Mouse (Mus musculus) lung, adult 18-20 months (tissue): ENCODE results near the gene Foxn3.

ENCODE experiments used
- DNase-seq, 2 experiments: peaks; one replicate each; pipeline ENCODE4 v3.0.0; 2022; ENCODE audit warnings: mixed read lengths in 2 of 2

Gene Foxn3

DNA sequence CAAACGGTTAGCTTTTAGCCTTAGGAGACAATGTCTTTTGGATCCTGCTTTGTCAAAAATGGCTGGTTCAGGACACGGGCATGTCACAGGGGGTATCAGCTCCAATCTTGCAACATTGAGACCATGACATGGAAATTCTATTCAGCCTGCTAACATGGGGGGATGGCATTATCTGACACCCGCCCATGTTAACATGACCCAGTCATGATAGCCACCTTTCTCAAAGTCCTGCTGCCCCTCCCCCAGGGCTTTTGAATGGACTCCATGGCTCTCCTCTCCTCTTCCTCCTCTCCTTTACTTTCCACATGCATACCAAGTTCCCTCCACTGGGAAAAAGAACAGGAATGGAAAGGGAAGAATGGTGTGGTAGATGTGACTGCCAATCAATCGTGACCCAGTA lies 43.5 kb downstream of the Foxn3 start:
- DNase-seq: no peak

DNA sequence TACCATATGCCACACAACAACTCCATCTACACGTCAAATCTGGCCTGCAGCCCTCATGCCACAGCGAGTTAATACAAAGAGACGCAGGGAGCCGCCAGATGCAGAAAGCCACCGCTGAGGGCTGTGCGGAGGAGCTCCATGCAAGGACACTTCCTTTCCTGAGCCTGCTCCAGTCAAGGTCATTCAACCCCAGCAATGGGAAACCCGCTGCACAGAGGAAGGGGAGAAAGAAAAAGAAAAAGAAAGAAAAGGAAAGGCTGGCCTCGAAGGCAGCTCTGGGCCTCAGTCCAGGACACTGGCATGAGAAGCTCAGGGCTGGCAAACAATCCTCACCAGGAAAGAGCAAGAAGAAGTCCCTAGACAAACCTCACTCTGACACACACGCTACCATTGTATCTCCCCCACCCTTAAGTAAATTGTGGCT lies 44.2 kb downstream of the Foxn3 start:
- DNase-seq: no peak

GRCm38 (mm10) chr12:99518640-99519039 lies 44.7 kb downstream of the Foxn3 start:
- DNase-seq: no peak

GRCm38 (mm10) chr12:99518126-99518525 lies 45.3 kb downstream of the Foxn3 start:
- no peak for DNase-seq

- DNase-seq: no peak
Measured at GRCm38 (mm10) chr12:99517296-99517695, 46.1 kb downstream of the Foxn3 start.

GRCm38 (mm10) chr12:99515481-99515880 lies 47.9 kb downstream of the Foxn3 start:
- DNase-seq: no peak

DNA sequence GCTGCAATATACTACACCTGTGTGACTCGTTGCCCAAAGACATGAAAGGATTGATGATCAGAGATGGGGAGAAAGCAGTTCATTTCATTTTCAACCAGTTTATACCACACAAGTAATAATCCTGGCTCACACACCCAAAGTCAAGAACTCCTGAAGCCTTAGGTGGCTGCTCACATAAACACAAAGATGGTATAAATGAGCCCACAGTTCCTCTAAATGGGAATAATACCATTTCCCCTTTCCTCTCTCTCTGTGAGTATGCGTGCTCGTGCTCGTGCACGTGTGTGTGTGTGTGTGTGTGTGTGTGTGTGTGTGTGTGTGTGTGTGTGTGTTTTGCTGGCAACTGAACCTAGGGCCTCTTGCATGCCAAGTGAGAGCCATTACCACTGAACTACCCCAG lies 51.7 kb downstream of the Foxn3 start:
- DNase-seq: no peak

DNA sequence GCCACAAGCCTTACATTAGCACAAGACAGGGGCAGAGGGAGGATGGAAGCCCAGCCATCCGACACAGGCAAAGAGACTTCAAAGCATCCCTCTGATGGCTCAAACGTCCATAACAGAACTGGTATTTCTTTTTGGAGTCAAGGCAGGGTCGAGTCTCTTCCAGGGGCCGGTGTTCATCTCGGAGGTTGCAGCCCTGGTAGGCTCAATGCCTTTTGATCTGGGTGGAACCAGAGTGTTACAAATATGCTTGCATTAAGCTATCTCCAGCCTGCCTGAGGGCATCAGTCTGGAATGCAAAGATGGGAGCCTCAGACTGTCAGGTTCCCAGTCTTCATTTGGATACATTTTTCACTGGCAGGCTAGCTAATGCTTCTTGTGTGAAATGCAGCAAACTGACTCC lies 52.6 kb downstream of the Foxn3 start:
- DNase-seq: no peak

DNA sequence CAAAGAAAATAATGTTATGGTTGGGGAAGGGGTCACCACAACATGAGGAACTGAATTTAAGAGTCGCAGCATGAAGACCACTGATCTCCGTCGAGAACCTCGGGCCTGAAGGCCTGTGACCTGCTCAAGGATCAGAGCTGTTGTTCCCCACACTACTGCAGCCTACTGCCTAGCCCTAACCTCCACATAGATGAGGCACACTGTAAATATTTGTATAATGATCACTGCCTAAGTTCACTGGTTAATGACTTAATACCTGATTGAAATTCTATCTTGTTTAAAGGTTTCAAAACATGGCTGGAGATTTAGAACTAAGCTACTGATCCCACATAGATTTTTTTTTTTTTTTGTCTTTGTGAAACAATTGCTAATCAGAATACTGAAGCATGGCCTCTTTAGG lies 61.2 kb downstream of the Foxn3 start:
- no peak for DNase-seq

GRCm38 (mm10) chr12:99498978-99499694 lies 64.2 kb downstream of the Foxn3 start:
- DNase-seq: no peak

DNA sequence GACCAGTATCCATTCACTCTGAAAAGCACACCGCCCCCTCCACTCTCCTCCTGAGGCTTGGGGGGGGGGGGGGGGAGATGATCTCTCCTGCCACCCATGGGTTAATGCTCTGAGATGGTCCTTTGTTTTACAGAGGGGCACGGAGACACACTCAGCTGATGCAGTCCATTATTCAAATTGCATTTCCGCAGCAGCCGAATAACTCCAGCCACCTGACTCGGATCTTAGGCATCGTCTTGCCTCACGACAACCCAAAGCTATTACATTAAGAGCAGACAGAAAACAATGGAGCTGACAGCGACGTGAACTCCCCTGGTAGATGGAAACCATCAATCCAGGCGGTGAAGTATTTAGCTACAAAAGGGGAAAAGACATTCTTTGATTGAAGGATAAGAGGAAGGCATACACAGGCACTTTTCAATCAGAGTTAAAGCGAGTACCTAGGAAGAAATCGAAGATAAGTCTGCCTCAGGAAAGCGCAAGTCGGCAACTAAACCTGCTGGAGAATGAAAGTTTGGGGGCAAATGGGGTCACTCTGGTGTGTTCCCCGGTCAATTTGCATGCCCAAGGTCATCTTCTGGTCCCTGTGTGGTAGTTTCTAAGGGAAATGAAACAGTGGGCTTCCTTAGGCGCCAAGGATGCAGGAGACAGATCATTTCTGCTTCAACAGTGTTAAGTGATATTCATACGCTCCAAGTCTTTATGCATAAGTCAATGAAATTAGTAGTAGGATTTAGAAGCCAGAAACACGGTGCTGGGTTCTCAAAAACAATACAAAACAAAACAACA lies 65.0 kb downstream of the Foxn3 start:
- DNase-seq: no peak

GRCm38 (mm10) chr12:99496945-99497344 lies 66.4 kb downstream of the Foxn3 start:
- no peak for DNase-seq

- DNase-seq: no peak
Measured at GRCm38 (mm10) chr12:99490216-99490615, 73.2 kb downstream of the Foxn3 start.

DNA sequence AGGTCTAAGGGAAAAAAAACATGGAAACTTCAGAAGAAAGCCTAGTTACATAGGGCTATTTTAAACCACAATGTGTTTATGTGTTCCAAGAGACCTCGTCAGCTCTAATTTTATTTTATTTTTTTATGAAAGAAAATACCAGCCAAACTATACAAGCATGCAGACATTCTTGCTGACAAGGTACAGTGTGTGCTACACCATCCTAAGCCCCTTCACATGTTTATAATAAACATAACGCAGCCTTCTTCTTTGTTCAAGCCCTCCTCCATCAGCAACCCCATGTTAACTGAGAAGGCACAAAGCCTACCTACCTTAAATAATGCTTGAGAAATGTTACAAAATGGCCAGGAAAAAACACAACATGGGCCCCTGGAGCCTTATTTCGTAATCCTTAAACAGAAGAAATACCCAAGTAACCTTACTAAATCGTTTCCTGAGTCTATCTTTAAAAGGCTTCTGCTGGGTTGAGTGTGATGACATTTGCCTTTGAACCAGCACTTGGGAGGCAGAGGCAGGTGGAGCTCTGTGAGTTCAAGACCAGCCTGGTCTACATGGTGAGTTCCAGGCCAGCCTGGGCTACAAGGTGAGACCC lies 74.3 kb downstream of the Foxn3 start:
- no peak for DNase-seq

DNA sequence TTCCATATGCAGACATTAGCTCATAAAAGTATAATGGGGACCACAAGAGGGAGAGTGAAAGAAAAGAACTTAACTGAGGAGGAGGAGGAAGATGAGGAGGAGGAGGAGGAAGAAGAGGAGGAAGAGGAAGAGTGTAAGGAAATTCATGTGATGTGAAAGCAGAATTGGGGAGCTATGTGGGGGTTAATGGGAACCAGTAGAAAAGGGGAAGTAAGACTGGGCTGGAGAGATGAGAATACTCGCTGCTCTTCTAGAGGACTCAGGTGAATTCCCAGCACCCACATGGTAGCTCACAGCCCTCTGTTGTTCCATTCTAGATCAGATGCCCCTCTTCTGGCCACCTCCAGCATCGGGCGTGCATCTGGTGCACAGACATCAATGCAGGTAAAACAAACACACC lies 83.0 kb downstream of the Foxn3 start:
- no peak for DNase-seq

DNA sequence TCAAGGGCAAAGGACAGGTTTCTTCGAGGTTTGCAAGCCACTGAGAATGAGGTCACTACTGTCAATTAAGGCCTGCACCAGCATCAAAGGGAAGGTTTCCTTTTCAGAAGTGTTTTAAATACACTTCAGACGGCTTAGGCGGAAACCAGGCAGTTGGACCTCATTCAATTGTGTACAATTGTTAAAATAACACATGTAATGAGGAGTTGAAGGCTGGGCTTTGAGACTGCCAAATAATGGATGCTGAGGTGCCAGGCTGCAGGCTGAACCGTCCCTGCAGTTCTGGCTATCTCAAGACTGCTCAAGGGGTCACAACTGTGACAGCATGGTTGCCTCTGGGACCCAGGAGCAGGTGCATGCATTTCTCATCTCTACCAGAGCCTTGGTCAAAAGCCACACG lies 89.2 kb downstream of the Foxn3 start:
- DNase-seq: no peak

GRCm38 (mm10) chr12:99473406-99474133 lies 89.8 kb downstream of the Foxn3 start:
- no peak for DNase-seq

DNA sequence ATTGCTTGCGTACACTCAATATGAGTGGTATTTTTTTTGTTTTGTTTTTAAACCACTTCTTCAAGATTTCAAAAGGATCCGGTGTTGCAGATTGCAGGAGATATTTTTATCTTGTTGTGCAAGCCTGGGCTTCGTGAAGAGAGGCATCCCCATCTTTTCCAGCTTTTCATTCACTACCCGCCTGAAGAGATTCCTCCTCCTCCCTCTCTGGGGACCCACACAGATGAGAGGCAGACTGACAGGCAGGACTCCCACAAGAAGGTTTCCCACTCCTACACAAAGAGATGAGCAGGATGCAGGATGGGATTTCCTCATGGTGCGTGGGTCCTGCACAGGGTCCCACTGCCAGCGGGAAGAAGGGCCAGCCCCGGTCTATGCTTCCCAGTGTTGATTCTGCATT lies 92.0 kb downstream of the Foxn3 start:
- DNase-seq: no peak

DNA sequence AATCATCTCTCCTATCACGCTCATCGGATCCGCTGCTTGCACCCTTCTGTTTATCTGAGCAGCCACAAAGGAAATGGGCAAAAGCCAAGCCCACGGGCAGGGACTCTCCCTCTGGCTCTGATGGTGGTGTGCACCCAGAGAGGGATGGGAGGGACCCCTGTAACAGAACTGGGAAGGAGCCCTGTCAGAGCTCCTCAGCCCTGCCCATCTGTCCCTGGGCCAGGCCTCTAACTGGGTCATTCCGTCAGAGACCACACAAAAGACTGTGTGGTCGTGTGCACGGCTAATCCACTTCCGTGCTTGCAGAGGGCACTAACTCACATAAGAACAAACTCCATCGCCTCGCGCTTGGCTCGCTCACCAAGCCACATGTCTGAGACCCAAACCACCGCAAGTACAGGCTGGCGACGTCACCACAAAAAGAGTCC lies 95.5 kb downstream of the Foxn3 start:
- peak; percentile 62 to 76 for DNase-seq

DNA sequence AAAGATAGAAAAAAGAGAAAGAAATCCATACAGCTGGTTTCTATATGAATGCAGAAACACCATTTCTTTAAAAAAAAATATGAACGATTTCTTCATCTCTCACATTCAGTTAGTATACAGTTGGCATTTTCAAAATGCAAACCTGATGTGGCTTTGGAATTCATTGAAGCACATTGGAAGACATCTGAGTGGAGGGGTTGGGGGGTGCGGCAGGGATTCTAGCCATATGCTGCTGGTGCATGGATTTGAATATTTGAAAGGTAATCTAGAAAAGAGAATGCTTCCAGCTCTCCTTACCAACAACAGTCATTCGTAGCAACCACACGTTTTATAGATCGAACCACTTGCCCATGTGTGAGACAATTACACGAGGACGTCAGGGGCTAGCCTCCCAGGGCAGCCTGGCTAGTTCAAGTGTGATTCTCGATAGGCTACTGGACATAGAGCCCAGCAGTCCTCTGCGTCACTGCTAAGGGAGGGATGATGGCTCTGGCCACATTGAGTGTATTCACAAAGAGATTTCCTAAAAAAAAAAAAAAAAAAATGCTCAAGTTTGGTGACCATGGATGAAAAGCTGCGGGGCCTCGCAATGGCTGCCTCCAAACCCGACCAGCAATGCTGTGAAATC lies 96.0 kb downstream of the Foxn3 start:
- DNase-seq: no peak

DNA sequence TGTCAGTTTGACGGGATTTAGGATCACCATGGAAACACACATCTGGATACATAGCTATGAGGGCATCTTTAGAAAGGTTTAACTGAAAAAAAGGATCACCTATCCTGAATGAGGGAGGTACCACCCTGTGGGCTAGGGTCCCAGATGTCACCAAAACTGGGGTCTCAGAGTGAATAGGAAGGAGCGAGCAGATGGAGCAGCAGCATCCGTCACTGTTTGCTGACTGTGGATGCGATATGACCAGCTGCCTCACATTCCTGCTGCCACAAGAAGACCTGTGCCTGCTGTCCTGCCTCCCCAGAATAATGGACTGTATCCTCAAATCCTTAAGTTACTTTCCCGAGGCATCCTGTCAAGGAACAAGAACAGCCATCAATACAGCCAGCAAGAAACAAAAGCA lies 97.0 kb downstream of the Foxn3 start:
- no peak for DNase-seq

DNA sequence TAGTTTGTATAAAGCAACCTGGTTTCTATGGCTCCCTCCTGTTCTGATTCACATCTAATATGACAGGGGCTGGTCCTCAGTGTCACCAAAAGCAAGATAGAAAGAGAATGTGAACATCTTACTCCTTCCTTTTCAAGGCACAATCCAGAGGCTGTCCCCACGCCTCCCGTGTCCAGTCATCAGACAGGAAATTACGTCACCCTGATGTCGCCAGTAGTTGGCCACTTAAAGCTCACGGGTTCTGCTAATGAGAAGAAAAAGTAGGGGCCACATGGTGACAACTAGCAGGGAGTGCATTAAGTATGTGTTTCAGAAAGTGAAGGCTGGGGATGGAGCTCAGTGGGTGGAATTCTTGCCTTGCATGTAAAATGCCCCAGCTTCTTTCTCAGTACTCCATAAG lies 99.1 kb downstream of the Foxn3 start:
- DNase-seq: no peak

DNA sequence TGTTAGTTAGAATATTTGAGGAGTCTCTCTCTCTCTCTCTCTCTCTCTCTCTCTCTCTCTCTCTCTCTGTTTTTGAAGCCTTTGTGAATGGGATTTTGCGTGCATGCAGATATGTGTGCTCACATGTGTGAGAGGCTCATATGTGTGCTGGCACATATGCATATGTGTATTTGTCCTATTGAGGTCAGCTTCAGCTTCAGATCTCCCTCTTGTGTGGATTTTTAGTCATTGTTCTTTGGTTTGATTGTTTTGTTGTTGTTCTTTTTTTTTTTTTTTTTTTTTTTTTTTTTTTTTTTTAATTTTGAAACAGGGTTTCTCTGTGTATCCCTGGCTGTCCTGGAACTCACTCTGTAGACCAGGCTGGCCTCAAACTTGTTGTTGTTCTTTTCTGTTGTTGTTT lies 100.5 kb downstream of the Foxn3 start:
- no peak for DNase-seq
